Mouse (Mus musculus): ENCODE measurements at regions not wholly inside any gene's neighbourhood (a gene's known extent, or its start where the extent isn't known, plus 50 kb on each side); places are given as distances from the start of the nearest gene placed in this dataset.

DNA sequence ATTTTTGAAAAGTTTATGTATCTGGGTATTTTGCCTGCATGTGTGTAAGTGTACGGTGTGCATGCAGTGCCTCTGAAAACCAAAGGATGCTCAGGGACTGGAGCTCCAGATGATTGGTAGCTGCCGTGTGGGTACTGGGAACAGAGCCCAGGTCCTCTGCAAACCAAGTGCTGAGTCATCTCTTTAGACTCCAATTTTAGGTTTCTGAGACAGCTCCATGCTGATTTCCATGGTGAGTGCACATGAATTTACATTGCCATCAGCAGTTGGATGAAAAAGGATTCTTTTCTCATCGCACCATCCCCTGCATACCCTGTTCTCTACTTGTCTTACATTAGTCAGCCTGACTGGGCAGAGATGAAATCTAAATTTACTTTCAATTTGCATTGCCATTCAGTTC, 122.1 kb upstream of the Otogl start:
- no peak for DNase-seq (ENCODE audit: extremely low spot score)

DNA sequence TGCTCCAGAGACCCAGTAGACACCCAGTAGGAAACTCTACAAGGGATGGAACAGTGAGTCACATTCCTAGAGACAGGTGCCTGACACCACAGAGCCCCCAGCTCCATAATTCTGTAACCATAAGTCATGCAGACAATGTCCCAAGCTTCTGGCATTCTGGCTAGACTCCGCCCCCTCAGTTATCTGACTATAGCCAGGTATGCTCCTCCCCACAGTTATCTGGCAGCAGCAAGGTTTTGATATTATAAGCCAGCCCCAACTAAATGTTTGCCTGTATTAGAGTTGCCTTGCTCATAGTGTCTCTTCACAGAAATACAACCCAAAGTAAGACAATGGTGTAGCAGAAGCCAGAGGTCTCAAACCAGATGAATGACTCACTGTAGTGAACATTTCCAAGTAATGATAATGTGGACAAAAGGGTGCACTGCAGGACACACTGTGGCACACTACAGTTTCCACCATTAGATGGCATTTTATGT, 121.4 kb upstream of the Otogl start:
- DNase-seq (ENCODE audit: extremely low spot score), result no peak

DNA sequence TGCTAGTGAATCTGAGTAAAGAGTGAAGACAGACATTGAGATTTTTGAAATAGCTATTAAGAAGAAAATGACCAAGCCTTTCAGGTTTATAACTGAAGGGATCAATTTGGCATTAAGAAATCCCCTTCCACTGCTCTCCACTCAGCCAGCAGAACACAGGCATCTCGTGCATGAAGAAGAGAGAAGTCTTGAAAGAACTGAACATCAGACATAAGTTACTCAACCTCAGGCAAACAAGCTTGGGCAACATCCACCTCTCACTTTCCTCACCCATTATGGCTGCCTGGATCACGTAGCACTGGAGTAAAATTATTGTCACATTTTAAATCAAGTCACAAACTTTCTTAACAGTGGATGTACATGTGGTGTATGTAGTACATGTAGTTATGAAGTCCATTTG, 115.6 kb upstream of the Otogl start:
- no peak for DNase-seq (ENCODE audit: extremely low spot score)

- DNase-seq (ENCODE audit: extremely low spot score), result no peak
These were observed 112.3 kb upstream of the Otogl start for GRCm38 (mm10) chr10:108024227-108024626.

DNA sequence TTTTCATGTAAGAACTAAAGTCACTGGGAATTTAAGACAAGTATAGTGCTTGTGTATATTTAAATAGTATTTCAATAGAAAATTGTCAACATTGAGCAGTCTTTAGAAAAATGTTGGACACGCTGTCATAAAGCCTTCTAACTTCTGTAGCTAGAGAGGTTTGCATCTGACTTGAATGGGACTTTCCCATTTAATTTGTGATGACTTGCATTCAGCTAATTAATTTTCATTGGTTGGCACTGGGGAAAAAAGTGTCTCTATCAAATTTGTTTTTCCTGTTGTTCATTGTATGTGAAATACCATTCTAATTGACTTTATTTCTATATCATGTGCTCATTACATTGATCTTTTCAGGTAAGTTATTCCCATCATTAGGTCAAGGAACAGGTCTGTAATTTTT, 104.6 kb upstream of the Otogl start:
- no peak for DNase-seq (ENCODE audit: extremely low spot score)

DNA sequence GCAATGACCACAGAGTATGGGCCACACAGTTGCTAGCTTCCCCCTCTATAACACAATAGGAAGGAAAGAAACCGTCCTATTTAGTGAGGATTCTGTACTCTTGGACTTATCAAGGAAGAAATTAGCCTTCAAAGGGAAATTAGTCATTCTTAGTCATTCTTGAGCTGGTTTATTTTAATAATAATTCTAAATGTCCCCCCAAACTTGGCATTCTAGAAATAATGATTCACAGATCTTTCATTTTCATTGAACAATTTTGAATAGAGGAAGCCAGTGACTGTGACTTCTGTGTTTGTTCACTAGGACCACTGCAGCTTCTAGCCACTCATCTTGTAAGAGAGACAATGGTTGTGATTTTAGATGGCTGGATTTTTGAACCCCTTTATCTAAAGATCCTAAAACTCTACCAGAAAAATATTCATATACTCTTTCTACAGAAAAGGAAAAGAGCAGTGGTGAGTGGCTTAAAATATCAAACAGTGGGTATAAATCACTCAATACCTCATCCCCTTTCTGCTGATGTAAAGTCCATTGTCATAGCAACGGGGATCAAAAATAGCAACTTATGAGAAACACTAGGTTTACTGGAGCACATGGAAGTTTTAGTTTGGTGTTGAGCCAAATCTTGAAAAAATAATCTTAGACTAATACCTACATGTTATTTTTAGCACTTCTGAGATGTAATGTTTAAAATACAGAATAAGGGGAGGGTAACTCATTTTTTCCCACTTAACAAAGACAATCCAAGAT, 83.1 kb upstream of the Otogl start:
- DNase-seq (ENCODE audit: extremely low spot score), result no peak

GRCm38 (mm10) chr10:107992621-107993020, 80.7 kb upstream of the Otogl start:
- DNase-seq (ENCODE audit: extremely low spot score), result no peak

DNA sequence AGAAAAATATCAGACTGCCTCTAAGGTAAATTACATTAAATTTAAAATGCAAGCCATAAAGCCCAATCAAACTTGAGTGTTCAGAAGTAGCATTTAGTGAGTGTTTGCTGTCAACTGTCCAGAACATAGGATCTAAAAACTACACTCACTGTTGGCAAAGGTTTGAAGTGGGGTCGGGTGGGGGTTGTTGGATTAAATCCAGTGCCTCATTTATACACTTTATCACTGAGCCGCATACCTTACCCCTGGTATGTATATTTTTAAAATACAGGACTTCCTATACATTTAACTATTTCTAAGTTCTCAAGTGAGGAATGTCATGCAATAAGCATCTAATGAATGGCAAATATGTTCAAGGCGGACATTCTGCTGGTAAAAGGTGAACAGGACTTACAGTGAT, 78.6 kb upstream of the Otogl start:
- no peak for DNase-seq (ENCODE audit: extremely low spot score)

GRCm38 (mm10) chr10:107989913-107990312, 78.0 kb upstream of the Otogl start:
- no peak for DNase-seq (ENCODE audit: extremely low spot score)

GRCm38 (mm10) chr10:107982632-107983031, 70.7 kb upstream of the Otogl start:
- no peak for DNase-seq (ENCODE audit: extremely low spot score)

GRCm38 (mm10) chr10:107982082-107982481, 70.1 kb upstream of the Otogl start:
- no peak for DNase-seq (ENCODE audit: extremely low spot score)

GRCm38 (mm10) chr10:107976392-107976965, 64.5 kb upstream of the Otogl start:
- DNase-seq (ENCODE audit: extremely low spot score), result no peak

DNA sequence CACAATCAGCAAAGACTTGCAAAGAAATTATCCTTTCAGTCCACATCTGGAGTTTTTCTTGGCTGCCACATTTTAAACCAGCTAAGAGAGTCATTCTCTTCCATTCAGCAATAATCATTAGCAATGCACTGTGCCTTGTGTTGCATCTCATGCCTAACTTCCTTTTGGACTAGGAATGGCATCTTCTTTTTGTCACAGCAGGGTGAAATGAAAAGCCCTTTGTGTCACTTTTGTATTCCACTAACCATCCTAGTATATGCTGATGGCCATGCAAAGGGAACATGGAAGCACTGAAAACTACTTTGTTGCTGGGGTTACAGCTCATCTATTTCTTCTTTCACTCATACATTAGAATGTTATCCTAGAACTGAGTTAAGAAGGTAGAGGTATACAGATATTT, 59.8 kb upstream of the Otogl start:
- DNase-seq (ENCODE audit: extremely low spot score), result peak; percentile 7

- DNase-seq (ENCODE audit: extremely low spot score), result no peak
These were observed 55.1 kb upstream of the Otogl start for GRCm38 (mm10) chr10:107966996-107967395.

- no peak for DNase-seq (ENCODE audit: extremely low spot score)
These were observed 52.1 kb upstream of the Otogl start for GRCm38 (mm10) chr10:107964022-107964421.

GRCm38 (mm10) chr10:107962130-107962529, 50.2 kb upstream of the Otogl start:
- no peak for DNase-seq (ENCODE audit: extremely low spot score)
